Mouse (Mus musculus) splenic B cell, adult 2 months (primary cell): ENCODE results near the gene Dcaf12l1.
"Not testable (repeated sequence)": the region's sequence is repeated elsewhere in the genome, so short reads cannot be mapped to it uniquely, and the experiment has no call there.

Experiments used
- DNase-seq: peaks from one replicate; pipeline ENCODE4 v3.0.0-alpha.2; 2011; ENCODE audit warnings: low read depth, low spot score
- H3K27me3 ChIP-seq: 2 replicates; pipeline ENCODE4 v1.6.1; 2012; ENCODE audit warnings: mild to moderate bottlenecking, low read length, moderate library complexity, mixed read lengths; ENCODE audit not compliant: control insufficient read depth, poor library complexity, insufficient read depth, severe bottlenecking
- H3K36me3 ChIP-seq: 2 replicates; pipeline ENCODE4 v1.6.1; 2012; ENCODE audit warnings: mild to moderate bottlenecking, low read length, moderate library complexity, mixed read lengths; ENCODE audit not compliant: control insufficient read depth, poor library complexity, insufficient read depth, severe bottlenecking

Dcaf12l1 gene

GRCm38 (mm10) chrX:44789761-44790411 is at the start of gene Dcaf12l1:
TSS of gene Dcaf12l1 (minus strand) at chrX:44790197.
- Histone ChIP-seq H3K27me3 (no peaks in the 10 kb centered on the region), H3K36me3 (no peaks in the 10 kb centered on the region)
- DNase-seq: no peak

GRCm38 (mm10) chrX:44809356-44809755 is 19.4 kb upstream of the Dcaf12l1 start:
- H3K36me3 ChIP-seq, H3K27me3 ChIP-seq, DNase-seq: not testable (repeated sequence)

- no peaks in the 10 kb centered on the region for H3K36me3 ChIP-seq
- no peak for DNase-seq
- H3K27me3 ChIP-seq: no peaks in the 10 kb centered on the region
Observed at GRCm38 (mm10) chrX:44789036-44789760, 799 bp downstream of the Dcaf12l1 start.
